Mouse (Mus musculus) Patski (cell line): ENCODE data around the gene B4galnt3. TPM values are rescaled to one million over a fixed set of nuclear protein-coding genes. Genes with fewer than 3 reads are reported as not detected.

Source experiments
- ATAC-seq: fragments of 100-300 bp; one replicate; pipeline ENCODE4 v1.8.0; 2021
- CTCF ChIA-PET: fragments of 350-600 bp; sonication (Branson Sonifier 250); formaldehyde crosslinking; loops from one replicate; lab custom pipeline; 2022; ENCODE audit warnings: inconsistent platforms; lab: Charles Lee
- POLR2A ChIA-PET: fragments of 350-600 bp; sonication (Branson Sonifier 250); formaldehyde crosslinking; loops from one replicate; lab custom pipeline; 2022; ENCODE audit warnings: antibody characterized with exemption, inconsistent platforms; lab: Charles Lee
- DNase-seq: peaks from one replicate; pipeline ENCODE4 v3.0.0-alpha.2; 2011; ENCODE audit warnings: low read depth, low spot score
- H3K27me3 ChIP-seq: fragments of 371-371 bp; one replicate; pipeline ENCODE4 v1.5.1; 2021
- CTCF ChIP-seq: fragments of 100-300 bp; IDR thresholded peaks from one replicate; pipeline ENCODE4 v1.5.1; 2021
- in situ Hi-C: fragments of 300-500 bp; cut with MboI; formaldehyde crosslinking; loops from 3 replicates; pipeline ENCODE4 v1.11.1; 2018; ENCODE audit warnings: low pct_unique_long_range_greater_than_20kb, mixed read lengths
- polyA plus RNA-seq: library from polyadenylated mRNA; unstranded; gene quantifications from one replicate; pipeline ENCODE4 v1.2.3, GENCODE M21; 2021

The B4galnt3 gene
- polyA plus RNA-seq, 1 experiment from 2014 or later: 5.3 TPM

GRCm38 (mm10) chr6:120185012-120185730 lies 109.2 kb downstream of the B4galnt3 start:
- in situ Hi-C loops: loop anchor here (5.0 kb wide), 1 partner anchor 38 kb away; no protein-coding TSS in a partner anchor

GRCm38 (mm10) chr6:120183771-120184170 lies 110.6 kb downstream of the B4galnt3 start:
- POLR2A ChIA-PET: interaction anchor here (1.2 kb wide), 1 partner anchor 38 kb away, joined by 4 read pairs; no protein-coding TSS in a partner anchor
- CTCF ChIA-PET: no interaction called here
- no peak for TF ChIP-seq CTCF
- ATAC-seq: no peak
- in situ Hi-C loops: no loop called here
- H3K27me3 ChIP-seq: no peaks in the 10 kb centered on the region
- no peak for DNase-seq

More at GRCm38 (mm10) chr6:120185012-120185730, 109.2 kb downstream of the B4galnt3 start:
- POLR2A ChIA-PET: interaction anchor here (0.6 kb wide), 1 partner anchor 643 kb away, joined by 4 read pairs; no protein-coding TSS in a partner anchor
- CTCF ChIA-PET: interaction anchor here (1.3 kb wide), 1 partner anchor 132 kb away, joined by 3 read pairs; no protein-coding TSS in a partner anchor
- H3K27me3 ChIP-seq: no peaks in the 10 kb centered on the region
- no peak for DNase-seq
- no peak for ATAC-seq
- TF ChIP-seq CTCF: no peak

- DNase-seq (no peak), ATAC-seq (no peak)
- no peaks in the 10 kb centered on the region for H3K27me3 ChIP-seq
- TF ChIP-seq CTCF: no peak
- CTCF ChIA-PET: interaction anchor here (1.2 kb wide), 1 partner anchor 9 kb away, joined by 3 read pairs; no protein-coding TSS in a partner anchor
- POLR2A ChIA-PET: no interaction called here
- in situ Hi-C loops: no loop called here
Observed at GRCm38 (mm10) chr6:120182160-120182559, 112.2 kb downstream of the B4galnt3 start.

- ChIA-PET CTCF (interaction anchor here (1.4 to 1.5 kb wide), 2 partner anchors 13 to 140 kb away, joined by 3 to 4 read pairs; no protein-coding TSS in a partner anchor), POLR2A (interaction anchor here (1.4 kb wide), 1 partner anchor 9 kb away, joined by 5 read pairs; no protein-coding TSS in a partner anchor)
- H3K27me3 ChIP-seq: no peaks in the 10 kb centered on the region
- in situ Hi-C loops: no loop called here
- ATAC-seq: no peak
- no peak for TF ChIP-seq CTCF
- no peak for DNase-seq
Observed at GRCm38 (mm10) chr6:120180492-120180891, 113.9 kb downstream of the B4galnt3 start.

- no peaks in the 10 kb centered on the region for H3K27me3 ChIP-seq
- DNase-seq: no peak
- in situ Hi-C loops: no loop called here
- ATAC-seq: no peak
- POLR2A ChIA-PET: interaction anchor here (1.4 kb wide), 1 partner anchor 10 kb away, joined by 5 read pairs; no protein-coding TSS in a partner anchor
- TF ChIP-seq CTCF: no peak
- CTCF ChIA-PET: interaction anchor here (1.5 kb wide), 1 partner anchor 13 kb away, joined by 4 read pairs; no protein-coding TSS in a partner anchor
Observed at GRCm38 (mm10) chr6:120179756-120180206, 114.6 kb downstream of the B4galnt3 start.

GRCm38 (mm10) chr6:120179044-120179755 lies 115.2 kb downstream of the B4galnt3 start:
- TF ChIP-seq CTCF: no peak
- POLR2A ChIA-PET: no interaction called here
- in situ Hi-C loops: no loop called here
- CTCF ChIA-PET: interaction anchor here (1.5 kb wide), 1 partner anchor 14 kb away, joined by 4 read pairs; no protein-coding TSS in a partner anchor
- ATAC-seq: no peak
- no peak for DNase-seq
- no peaks in the 10 kb centered on the region for H3K27me3 ChIP-seq

GRCm38 (mm10) chr6:120175650-120176049 lies 118.7 kb downstream of the B4galnt3 start:
- TF ChIP-seq CTCF: no peak

GRCm38 (mm10) chr6:120174602-120175115 lies 119.7 kb downstream of the B4galnt3 start:
- CTCF ChIA-PET: interaction anchor here (1.2 to 1.3 kb wide), 2 partner anchors 14 to 20 kb away, joined by 3 to 4 read pairs; no protein-coding TSS in a partner anchor
- no peak for DNase-seq
- no peak for TF ChIP-seq CTCF
- POLR2A ChIA-PET: interaction anchor here (0.6 to 1.2 kb wide), 2 partner anchors 10 to 56 kb away, joined by 3 to 4 read pairs; no protein-coding TSS in a partner anchor
- ATAC-seq: no peak
- H3K27me3 ChIP-seq: no peaks in the 10 kb centered on the region
- in situ Hi-C loops: no loop called here

More at GRCm38 (mm10) chr6:120175650-120176049, 118.7 kb downstream of the B4galnt3 start:
- POLR2A ChIA-PET: no interaction called here
- DNase-seq (no peak), ATAC-seq (no peak)
- in situ Hi-C loops: no loop called here
- H3K27me3 ChIP-seq: no peaks in the 10 kb centered on the region
- CTCF ChIA-PET: no interaction called here

- POLR2A ChIA-PET: interaction anchor here (1.2 kb wide), 1 partner anchor 9 kb away, joined by 3 read pairs; no protein-coding TSS in a partner anchor
- CTCF ChIA-PET: interaction anchor here (1.2 to 1.3 kb wide), 2 partner anchors 15 to 20 kb away, joined by 3 to 4 read pairs; no protein-coding TSS in a partner anchor
- in situ Hi-C loops: no loop called here
- DNase-seq (no peak), ATAC-seq (no peak)
- TF ChIP-seq CTCF: no peak
- no peaks in the 10 kb centered on the region for H3K27me3 ChIP-seq
Observed at GRCm38 (mm10) chr6:120174028-120174601, 120.2 kb downstream of the B4galnt3 start.
